Mouse (Mus musculus): Measurements from ENCODE around the gene Specc1l.
"Not testable (repeated sequence)": the region's sequence is repeated elsewhere in the genome, so short reads cannot be mapped to it uniquely, and the experiment has no call there.

Gene Specc1l

DNA sequence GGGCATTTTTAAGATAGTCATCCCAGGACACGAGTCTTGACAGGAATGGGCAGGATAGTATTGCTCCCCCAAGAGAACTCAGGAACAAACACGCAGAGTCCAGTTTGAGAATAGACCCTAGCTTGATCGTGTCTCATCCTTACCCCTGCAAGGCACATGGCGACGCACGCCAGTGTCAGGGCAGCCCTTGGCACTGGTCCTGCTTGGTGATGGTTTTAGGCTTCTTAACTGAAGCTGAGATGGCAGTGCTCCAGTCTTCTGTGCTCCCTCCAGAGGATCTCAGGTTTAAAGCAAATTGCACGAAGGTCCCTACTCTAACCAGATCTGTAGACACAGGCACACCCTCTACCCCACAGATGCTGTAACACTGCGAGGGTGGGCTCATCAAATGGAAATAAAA lies 103.9 kb downstream of the Specc1l start:
- no peak for DNase-seq (ENCODE audit: low read depth, low spot score)

GRCm38 (mm10) chr10:75316472-75316871 lies 104.6 kb downstream of the Specc1l start:
- DNase-seq (ENCODE audit: low read depth, low spot score): no peak

DNA sequence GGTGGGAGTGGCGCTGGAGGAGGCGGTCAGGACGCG lies 104.8 kb downstream of the Specc1l start, which contains the start of gene Adora2a:
Gene Adora2a, plus strand, starts transcription at position 6 of the 36 bp plus-strand sequence.
- DNase-seq (ENCODE audit: low read depth, low spot score): no peak

DNA sequence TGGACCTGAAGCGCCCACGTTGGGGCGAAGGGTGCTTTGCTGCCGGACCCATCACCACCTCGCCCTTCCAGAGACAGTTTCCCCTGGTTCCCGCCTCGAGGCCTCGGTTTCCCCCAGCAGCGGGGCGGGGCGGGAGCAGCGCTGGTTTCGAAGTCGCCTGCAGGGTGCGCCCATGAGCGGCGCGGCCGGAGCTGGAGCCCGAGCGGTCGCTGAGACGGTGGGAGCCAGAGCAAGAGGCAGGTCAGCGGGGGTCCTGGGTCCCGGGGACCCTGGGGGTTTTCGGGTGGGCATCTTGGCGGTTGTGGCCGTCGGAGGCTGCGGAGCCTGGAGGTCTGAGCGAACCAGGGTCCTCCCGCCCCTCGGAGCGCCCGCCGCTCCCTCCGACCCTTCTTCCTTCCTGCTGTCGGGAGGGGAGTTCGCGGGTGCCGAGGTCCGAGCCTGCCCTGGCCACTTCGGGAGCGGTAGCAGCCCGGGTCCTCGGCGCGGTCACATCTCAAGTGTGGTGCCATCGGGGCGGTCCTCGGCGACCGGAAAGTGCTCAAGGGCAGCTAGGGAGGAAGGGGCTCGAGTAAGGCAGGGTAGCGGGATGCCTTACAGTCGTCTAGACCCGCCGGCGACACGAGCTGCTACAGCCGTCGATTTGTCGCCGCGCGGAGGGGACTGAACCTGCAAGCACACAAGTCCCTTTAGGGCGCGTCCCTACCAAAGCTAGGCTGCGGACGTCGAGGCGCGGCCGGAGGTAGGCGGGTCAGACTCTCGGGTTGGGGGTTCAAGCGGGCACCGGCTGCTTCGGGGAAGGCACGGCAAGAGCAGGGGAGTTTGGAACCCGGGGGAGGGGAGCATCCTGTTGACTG lies 105.3 kb downstream of the Specc1l start:
- peak; percentile 44 for DNase-seq (ENCODE audit: low read depth, low spot score)

DNA sequence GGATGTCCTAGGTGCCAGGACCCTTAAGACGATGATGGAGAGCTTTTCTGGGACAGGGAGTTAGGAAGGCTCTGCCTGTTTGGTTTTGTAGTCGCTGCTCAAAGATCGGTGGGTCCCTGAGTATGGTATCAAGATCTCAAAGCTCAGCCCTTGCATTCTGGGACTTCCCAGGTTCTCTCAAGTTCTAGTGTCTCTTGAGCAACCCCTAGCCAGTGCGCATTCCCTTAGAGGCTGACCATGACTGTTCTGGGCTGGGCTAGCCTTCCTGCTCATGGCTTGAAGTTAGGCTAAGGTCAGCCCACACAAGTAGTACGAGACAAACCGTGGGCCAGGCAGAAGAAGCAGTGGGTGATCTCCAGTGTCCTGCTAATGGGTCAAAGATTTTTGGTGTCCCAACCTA lies 106.3 kb downstream of the Specc1l start:
- DNase-seq (ENCODE audit: low read depth, low spot score): no peak

GRCm38 (mm10) chr10:75320321-75320720 lies 108.4 kb downstream of the Specc1l start:
- peak; percentile 31 for DNase-seq (ENCODE audit: low read depth, low spot score)

DNA sequence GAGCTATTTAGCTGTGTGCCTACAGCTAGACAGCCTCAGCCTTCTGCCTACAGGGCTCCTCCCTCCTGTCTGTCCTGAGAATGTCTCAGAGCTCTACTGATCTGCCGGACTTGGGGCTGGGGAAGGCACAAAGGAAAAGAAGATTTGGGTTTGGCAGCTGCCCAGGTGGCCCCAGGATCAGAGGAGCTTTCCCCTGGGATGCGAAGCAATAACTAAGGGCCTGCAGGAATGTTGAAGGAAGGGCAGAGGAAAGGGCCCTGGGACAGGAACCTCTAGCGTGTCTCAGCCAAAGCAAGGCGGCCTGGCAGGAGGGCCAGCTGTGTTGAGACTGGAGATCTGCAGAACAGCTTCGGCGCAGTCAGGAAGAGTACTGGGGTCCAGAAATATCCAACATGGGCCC lies 111.1 kb downstream of the Specc1l start:
- DNase-seq (ENCODE audit: low read depth, low spot score): no peak

- no peak for DNase-seq (ENCODE audit: low read depth, low spot score)
Observed at GRCm38 (mm10) chr10:75323986-75324385, 112.1 kb downstream of the Specc1l start.

DNA sequence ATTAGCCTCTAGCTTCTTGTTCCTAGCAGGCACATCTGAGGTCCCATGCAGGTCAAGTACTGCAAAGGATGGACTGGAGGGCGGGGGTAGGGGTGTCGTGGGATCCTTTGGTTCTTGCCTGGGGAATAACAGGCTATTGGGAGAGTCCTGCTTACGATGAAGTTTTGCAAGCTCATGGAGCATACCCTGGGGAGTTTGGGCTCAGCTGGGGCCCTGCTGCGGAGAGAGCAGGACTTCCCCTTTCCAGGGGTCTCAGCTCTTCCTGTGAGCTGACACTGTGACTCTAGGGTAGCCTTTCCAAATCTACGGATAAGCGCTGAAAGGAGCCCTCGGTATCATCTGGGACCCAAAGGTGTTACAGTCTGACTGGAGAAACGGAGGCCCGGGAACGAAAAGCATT lies 112.5 kb downstream of the Specc1l start:
- DNase-seq (ENCODE audit: low read depth, low spot score): no peak

DNA sequence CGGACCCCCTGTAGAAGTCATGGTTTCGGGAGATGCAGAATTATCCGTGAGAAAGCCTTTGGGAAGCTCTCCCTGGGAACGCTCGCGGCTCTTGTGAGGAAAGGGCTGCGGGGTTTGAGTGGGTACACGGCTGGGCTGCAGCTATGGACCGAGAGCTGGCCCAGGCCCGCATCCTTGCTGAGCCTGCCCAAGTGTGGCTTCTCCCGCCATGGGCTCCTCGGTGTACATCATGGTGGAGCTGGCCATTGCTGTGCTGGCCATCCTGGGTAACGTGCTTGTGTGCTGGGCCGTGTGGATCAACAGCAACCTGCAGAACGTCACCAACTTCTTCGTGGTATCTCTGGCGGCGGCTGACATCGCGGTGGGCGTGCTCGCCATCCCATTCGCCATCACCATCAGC lies 113.9 kb downstream of the Specc1l start:
- DNase-seq (ENCODE audit: low read depth, low spot score): no peak

GRCm38 (mm10) chr10:75326553-75326952 lies 114.7 kb downstream of the Specc1l start:
- peak; percentile 91 for DNase-seq (ENCODE audit: low read depth, low spot score)

DNA sequence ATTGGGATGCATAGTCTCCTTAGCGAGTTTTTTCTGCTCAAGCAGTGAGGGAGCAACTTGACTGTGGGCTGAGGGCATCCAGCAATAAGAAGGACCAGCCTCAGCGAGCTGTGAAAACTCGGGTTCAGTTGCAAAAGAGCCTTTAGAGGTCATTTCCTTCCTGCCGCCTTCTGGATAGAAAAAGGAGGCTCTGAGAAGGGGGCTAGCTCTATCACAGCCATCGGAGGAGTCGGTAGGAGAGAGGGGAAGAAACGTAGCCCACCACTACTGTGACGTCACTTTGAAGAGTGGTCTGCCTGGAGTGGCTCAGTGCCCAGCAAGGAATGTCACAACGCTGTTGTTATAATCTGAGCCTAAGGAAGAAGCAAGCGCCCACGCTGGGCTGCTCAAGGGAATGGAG lies 115.2 kb downstream of the Specc1l start:
- DNase-seq (ENCODE audit: low read depth, low spot score): no peak

GRCm38 (mm10) chr10:75328201-75328704 lies 116.4 kb downstream of the Specc1l start:
- DNase-seq (ENCODE audit: low read depth, low spot score): no peak

DNA sequence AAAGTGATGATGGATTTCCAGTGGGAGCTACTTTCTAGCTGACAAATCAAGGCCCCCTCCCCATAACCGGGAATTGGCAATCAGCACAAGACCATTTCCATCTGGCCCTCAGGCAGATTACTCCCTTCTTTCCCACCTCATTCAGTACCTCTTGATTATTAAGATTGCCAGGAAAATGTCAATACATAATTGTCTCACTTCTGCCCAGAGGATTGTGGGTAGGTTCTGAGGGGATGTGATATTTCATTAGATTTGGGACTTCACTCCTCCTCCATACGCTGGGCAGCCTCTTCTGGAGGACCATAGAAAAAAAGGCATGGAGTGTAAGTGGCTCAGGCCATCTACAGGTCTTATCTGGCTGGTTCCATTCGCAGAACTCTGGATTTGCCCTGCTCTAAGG lies 120.4 kb downstream of the Specc1l start:
- DNase-seq (ENCODE audit: low read depth, low spot score): no peak

- DNase-seq (ENCODE audit: low read depth, low spot score): no peak
Observed at GRCm38 (mm10) chr10:75333176-75333776, 121.4 kb downstream of the Specc1l start.

GRCm38 (mm10) chr10:75334175-75334574 lies 122.3 kb downstream of the Specc1l start:
- no peak for DNase-seq (ENCODE audit: low read depth, low spot score)

- no peak for DNase-seq (ENCODE audit: low read depth, low spot score)
Observed at GRCm38 (mm10) chr10:75335075-75335474, 123.2 kb downstream of the Specc1l start.

DNA sequence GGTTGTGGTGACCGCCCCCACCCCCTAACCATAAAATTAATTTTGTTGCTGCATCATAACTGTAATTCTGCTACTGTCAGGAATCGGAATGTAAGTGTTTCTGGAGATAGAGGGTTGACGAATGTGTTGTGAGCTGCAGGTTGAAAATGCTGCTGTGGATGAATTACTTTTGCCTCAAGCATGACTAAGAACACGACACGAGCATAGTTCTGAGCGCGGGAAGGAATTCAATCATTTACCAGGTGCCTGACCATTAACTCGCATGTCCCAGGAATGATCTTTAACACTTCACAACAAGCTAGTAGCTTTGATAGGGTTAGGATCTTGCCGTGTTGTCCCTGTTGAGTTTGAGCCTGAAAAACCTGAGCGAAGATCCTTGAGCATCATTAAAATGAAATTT lies 125.4 kb downstream of the Specc1l start:
- DNase-seq (ENCODE audit: low read depth, low spot score): no peak

GRCm38 (mm10) chr10:75338852-75339251 lies 127.0 kb downstream of the Specc1l start:
- no peak for DNase-seq (ENCODE audit: low read depth, low spot score)

DNA sequence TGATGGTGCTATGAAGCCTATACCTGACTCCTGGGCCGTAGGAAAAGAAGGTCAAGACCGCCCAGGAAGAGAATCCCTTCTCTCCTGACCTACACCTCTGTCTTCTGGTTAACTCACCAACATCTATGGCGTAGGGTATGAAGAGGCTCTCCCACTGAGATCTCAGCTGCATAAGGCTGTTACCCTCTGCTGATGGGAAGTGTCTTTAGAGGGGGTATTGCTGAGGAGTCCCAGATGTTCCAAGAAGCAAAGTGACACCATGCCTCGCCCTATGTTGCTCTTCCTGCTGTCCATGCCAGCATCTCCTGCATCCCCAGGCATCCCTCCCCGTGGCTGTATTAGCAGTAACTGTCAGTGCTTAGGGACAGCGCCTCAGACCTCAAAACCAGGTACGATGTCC lies 127.5 kb downstream of the Specc1l start:
- no peak for DNase-seq (ENCODE audit: low read depth, low spot score)

DNA sequence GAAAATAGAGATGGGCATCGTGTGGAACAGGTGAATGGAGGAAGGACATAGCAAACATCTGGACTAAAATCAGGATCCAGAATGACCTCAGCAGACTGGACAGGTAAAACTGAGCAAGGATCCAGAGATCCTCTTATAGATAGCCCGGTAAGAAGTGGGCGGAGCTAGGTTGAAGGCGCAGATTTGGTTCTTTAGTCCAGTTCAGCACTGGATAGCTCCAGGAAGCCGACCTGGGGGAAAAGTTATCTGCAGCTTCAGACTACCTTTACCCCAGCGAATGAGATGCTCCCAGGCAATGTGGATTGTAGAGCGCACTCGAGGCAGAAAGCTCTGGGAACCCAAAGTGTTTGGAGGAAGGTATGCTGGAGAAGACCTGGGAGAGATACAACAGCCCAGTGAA lies 130.1 kb downstream of the Specc1l start:
- DNase-seq (ENCODE audit: low read depth, low spot score): no peak

DNA sequence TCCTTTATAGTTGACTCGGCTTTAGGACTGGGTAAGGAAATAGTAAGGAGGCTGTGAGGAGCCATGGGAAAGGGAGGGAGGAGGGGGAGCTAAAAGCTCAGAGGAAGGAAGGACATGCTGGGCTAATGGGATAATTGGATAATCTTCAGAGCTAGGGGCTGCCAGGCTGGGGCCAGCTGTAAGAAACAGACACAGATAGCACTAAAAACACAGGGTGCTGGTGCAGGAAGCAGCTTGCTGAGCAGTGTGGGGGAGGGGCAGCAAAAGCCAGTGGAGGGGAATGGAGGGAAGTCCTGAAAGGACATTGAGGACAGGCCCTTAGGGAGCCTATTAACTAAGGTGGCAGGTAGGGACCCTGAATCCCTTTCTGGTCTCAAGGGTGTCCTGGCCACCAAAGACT lies 132.7 kb downstream of the Specc1l start:
- not testable (repeated sequence) for DNase-seq (ENCODE audit: low read depth, low spot score)

DNA sequence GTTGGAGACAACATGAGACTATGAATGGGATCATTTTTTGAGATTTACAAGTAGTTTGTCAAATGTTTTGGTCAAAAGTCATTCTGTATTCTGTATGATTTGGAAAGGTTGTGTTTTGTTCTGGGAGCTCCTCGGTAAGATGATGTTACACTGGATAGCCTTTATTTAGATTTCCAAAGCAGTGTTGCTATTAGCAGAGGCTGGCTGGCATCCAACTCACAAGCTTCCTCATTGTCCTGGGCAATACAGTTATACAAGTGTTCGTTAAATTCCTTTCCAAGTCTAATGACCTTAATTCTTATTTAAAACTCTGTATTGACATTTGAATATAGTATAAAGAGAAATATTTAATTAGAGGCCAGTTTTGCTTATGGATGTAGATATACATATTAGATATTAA lies 133.4 kb downstream of the Specc1l start:
- DNase-seq (ENCODE audit: low read depth, low spot score): no peak

GRCm38 (mm10) chr10:75350564-75350963 lies 138.7 kb downstream of the Specc1l start:
- DNase-seq (ENCODE audit: low read depth, low spot score): no peak
